Mouse (Mus musculus) heart, postnatal 0 days (tissue): ENCODE measurements around the gene Dnah2.

Source experiments
- CTCF ChIP-seq: IDR thresholded peaks from 2 replicates; pipeline ENCODE4 v1.5.1; 2016; ENCODE audit warnings: antibody characterized with exemption, control low read depth, low read depth
- EP300 ChIP-seq: IDR thresholded peaks from 2 replicates; pipeline ENCODE4 v1.6.1; 2016; ENCODE audit warnings: antibody characterized with exemption, low read depth

DNA sequence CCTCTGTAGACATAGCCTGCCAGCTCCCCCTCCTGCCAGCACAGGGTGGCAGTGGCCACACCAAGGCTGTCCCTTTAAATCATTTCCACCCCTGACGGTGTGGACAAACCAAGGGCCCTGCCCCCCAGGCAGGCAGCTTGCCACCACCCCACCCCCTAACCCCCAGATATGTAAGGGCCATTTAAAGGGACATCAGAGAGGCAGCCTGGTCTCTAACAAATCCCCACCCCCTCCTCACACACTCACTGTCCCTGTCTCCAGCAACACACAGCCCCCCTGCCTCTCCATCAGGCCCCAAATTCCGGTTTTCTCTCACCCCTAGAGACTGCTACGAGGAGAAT lies 133.6 kb downstream of the Dnah2 start:
- TF ChIP-seq CTCF, result peak; percentile 38
- peak; percentile 28; the same call in 1 of the 2 replicates for TF ChIP-seq EP300
